Mouse (Mus musculus): ENCODE results near the gene Otop2.

Otop2 gene

DNA sequence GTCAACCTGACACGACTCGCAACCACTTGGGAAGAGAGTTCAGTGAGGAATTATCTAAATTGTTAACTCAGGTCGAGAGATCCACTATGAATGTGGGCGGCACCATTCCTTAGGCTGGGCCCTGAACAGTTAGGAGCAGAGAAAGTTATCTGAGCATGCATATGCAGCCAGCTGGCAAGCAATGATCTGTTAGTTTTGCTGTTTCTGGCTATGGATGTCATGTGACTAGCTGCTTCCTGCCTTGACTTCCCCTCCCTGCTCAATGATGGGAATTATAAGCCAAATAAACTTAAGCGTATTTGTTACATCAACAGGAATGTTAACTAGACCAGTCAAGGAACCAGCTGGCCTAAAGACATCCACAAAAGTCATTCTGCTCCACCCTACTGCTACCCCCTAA lies 46.4 kb downstream of the Otop2 start:
- DNase-seq, result no peak

DNA sequence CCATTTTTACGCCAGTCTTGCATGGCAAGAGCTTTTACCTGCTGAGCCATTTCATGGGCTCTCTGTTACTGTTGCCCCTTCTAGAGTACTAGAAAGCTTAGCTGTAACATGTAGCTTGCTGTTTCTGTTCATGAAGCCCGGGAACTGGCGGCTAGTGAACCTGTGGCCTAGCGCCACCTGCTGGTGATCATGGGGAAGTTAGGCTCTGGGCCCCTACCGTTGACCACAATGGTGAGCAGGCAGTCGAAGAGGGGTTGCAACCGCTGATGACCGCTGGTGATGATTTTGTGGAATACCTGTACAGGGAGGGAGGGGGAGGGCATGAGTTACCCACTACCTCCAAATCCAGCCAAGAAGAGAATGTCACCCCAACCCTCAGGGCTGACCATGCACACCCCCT lies 47.2 kb downstream of the Otop2 start:
- DNase-seq, result peak; percentile 69

DNA sequence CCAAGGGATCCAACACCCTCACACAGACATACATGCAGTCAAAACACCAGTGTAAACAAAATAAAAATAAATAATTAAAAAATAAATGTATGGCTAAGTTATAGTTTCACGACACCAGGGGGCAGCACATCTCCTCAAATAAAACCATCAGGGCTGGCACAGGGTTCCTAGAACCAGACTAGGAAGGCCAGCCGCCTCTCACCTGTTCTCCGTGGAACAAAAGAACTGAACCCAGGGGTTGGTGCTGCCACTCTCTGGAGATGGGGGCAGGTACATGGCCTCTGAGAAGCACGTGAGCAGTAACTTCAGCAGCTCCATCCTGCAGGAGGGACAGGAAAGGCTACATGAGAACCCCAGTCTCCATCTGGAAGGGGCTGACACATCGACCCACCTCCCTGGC lies 51.5 kb downstream of the Otop2 start:
- peak; percentile 84 for DNase-seq

DNA sequence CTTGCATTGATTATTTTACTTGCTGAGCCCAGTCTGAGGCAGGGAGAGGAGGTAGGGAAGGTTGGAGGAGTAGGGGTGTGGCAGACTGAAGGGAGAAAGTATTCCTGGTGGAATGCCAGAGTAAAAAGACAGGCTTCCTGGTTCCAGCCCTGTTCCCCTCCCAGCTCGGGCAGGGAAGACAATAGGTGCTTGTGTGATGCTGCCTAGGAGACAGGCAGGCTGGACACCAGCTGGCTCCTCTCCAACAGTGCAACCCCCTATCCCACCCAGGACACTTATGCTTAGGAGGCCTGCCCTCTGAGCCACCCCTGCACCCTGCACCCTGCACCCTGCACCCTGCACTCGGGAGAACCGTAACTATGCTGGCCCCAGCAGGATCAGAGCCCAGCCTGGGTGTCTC lies 52.3 kb downstream of the Otop2 start:
- no peak for DNase-seq

DNA sequence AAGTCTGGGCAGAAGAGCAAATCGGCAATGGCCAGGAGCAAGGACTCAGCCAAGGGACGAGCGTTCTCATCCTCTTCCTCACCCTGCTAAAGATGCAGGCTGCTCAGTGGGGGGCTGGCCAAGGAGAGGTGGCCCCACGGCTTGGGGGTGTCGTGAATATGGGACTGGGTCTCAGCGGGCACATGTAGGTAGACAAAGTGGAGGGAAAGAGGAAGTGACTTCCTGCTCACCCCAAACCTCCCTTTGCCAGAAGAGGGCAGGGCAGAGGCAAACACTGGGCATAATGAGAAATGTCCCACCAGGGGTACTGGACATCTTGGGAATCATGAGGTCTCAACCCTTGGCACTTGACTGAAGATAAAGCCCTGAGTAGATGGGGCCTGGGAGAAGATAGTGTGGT lies 52.8 kb downstream of the Otop2 start:
- peak; percentile 70 for DNase-seq

DNA sequence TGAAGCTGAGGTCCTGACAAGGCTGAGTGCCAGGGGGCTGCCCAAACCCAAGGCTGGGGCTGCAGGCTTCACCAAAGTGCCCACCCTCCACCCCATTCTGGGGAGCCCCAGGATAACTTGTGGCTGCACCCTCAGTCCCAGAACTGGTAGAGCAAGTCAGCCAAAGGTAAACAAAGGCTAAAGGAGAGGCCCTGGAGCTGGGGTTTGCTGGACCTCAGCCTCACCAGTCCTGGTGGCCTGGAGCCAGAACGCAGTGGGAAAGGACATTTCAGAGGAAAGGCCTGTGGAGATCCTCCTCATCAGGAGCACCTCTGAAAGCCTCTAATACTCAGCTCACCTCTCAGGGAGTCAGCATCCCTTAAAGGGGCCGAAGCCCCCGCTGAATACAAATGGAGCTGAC lies 57.2 kb downstream of the Otop2 start:
- DNase-seq, result no peak

DNA sequence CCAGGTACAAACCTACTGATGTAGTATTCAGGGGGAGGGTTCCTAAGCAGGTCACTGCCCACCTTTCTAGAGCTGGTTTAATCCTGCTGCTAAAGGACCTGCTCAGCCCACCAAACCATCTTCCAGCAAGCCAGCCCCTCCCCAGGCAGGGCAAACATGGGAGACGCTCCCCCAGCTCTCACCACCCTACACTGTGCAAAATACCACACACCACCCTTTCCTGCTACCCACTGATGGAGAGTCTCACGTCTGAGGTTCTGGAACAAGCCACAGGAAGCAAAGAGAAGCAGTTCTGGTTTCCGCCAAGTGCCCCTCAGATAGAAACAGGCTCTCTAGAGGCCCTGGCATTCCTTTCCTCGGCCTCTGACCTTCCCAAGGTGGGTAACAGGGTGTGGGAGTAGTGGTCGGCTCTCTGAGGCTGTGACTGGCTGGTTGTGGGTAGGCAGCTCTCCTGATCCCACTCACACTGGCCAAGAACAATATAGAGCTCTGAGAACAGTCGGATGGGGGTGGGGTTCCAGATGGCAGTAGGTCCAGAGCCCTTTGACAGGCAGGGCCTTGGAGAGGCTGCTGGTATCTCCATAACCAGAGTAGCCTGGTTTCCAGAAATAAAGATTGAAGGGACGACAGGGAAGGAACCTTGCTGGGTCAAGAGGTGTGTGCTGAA lies 59.2 kb downstream of the Otop2 start:
- DNase-seq, result no peak

DNA sequence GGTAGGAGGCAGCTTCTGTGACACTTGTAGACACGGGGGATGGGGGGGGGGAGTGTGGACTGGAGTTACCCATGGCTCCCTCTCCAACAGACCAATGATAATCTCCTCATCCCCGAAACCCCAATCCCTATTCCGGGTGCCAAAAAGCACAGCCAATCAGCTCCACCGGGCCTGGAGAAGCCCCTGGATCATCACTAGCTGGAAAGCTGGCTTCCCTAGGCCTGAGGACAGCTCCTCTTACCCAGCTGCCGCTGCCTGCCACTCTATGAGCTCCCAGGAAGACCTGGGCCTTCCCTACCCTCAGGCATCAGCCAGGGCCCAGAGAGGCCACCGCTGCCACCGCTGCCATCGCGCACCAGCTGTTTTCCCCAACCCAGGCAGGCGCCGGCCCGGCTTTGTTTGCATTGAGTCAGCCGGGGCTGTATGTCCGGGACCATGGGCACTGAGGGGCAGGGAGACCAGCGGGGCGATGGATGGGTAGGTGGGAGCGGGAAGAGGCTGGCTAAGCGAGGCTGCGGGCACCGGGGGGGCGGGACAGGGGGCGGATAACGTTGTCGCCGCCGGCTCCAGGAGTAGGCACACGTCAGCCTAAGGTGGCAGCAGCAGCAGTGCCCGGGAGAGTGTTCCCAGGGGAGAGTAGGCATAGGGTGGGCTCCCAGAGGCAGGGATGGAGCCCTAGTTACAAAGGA lies 59.9 kb downstream of the Otop2 start:
- peak; percentile 53 for DNase-seq

DNA sequence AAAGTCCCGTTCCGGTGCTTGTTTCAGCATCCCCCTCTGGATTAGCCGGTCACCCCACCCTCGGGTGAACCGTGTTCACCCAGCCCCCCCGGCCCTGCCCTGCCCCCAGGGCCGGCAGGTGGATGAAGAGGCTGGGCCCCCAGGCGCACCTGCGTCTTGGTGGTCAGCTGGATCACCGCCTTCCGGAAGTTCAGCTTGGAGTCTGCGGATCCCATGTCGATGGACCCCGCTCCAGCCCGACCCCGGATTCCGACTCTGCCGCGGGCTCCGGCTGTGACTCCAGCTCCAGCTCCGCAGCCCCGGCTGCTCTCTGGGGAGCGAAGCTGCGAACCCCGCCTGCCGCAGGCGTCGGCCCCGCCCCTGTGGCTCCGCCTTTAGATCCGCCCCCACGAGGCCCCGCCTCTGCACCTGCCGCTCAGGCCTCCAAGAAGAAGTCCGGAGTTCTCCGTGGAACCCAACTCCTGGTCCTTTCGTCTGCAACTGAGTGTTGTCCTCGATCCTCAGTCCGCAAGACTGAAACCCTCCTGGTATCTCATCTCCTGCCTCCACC lies 60.5 kb downstream of the Otop2 start, which contains the start of gene Hid1:
Gene Hid1 (minus strand): TSS at position 362 of the 550 bp plus-strand sequence.
- peak; percentile 94 for DNase-seq

DNA sequence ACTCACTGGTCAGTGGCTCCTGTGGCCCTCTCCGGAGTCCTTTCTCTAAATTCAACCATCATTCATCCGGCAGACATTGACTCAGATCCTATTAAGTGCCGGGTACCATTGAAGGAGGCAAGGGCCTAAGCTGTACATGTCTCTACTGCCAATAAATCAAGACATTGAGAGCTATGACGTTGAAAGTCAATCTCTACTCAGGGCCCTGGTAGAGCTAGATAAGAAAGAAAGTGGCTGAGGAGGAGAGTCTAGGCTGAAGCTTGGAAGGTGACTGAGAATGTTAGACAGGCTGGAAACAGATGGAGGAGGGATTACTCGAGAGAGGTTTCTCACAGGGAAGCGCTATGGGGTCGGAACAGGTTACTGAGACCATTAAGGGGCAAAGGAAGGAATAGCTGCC lies 63.4 kb downstream of the Otop2 start:
- DNase-seq, result no peak

DNA sequence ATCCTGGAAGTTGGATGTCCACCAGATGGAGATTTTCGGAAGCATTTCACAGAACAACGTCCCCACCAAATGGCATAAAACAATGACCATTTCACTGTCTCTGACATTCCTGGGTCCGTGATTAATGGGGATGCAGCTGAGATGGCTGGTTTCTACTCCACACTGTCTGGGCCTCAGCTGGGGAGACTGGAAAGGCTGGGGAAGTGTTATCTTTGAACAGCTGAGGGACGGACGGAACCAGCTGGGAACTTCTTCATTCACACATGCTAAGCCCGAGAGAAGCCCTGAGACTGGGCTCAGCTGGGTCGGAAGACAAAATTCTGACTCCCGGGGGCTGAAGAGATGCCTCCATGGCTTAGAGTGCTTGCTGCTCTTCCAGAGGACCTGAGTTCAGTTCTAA lies 64.4 kb downstream of the Otop2 start:
- no peak for DNase-seq

DNA sequence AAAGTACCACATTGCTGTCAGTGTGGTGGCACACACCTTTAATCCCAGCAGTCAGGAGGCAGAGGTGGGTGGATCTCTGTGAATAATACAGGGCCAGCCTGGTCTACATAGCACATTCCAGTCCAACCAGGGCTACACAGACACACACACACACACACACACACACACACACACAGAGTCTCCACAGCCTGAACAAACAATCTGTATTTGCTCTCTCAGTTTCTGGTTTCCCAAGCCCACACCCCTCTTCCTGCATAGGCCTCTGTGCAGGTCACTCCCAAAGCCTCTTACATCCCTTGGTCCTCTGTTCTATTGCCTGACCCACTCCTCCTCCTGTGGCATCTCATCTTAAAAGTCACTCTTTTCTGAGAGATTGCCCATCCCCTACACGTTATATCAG lies 65.1 kb downstream of the Otop2 start:
- DNase-seq, result no peak

DNA sequence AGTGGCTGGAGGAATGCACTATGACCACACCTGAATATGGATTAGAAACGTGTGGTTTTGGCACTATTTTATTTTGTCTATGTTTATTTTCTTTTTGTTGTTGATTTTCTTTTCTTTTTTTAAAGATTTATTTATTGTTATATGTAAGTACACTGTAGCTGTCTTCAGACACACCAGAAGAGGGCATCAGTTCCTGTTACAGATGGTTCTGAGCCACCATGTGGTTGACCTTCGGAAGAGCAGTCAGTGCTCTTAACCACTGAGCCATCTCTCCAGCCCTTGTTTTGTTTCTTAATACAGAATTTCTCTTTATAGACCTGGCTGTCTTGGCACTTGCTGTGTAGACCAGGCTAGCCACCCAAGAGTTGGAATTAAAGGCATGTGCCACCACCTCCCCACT lies 65.8 kb downstream of the Otop2 start:
- DNase-seq, result no peak

DNA sequence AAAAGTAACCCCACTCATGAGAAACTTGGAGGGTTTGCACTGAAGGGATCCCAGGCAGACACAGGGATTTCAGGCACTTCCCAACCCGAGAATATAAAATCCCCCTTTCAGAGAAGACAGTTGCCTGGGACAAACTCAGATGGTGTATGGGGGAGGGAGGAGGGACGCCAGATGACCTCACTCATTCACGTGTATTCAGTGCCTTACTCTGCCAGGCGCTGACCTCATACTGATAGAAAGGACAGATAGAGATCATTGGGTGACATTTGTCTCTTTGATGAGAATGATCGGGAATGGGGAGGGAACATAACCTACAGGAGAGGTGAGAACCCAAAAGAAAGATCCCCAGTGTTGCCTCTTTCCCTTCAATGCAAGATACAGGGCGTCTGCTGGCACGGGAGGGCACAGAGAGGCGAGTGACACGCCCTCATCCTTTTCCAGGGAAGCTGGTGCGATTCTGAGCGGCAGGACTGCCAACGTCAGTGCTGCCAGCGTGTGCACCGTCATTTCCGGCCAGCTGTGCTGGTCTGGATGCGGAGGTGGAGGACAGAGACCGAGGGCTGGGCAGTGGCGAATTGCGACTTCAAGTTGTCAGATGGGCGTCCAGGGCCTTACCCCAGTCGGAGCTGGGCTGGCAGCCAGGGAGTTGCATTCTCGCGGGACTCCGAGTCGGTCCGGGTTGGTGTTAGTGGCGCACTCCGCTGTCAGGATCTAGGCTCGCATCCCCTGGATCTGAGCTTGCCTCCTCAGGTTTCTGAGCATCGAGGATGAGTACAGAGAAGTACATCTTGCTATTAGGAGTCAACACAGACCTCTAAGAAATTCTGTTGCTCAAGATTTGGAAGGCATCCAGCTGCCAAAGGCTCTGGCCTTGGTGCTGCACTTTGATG lies 67.1 kb downstream of the Otop2 start:
- DNase-seq, result no peak

DNA sequence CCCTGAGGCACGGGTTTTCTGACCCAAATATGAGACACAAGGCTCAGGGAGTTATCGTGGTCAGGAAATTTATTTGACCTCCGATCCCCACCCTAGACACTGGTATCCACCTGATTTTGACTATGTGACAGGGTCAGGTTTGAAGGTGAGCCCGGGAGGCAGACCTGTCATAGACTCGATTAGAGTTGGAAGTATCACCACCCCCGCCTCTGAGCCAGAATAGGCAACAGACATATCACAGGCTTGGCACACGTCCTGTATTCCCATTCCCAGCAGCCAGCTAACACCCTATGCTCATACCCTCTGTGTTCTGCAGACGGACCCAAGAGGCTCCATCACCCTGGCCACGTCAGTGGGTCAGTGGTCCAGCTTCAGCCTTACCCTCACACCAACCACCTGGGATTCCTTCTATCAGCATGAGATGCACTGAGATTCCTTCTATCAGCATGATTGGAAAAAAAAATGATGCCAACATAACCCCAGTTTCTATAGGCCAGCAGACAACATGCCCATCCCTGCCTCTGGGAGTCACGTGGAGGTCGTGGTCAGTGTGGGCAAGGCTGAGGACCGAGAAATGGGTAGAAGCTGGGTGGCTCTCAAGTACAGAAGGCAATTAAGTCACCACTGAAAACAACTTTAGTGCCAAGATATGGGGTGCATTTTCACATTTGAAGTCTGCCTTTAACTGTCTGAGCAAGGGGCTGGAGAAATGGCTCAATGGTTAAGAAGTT lies 67.9 kb downstream of the Otop2 start:
- no peak for DNase-seq

DNA sequence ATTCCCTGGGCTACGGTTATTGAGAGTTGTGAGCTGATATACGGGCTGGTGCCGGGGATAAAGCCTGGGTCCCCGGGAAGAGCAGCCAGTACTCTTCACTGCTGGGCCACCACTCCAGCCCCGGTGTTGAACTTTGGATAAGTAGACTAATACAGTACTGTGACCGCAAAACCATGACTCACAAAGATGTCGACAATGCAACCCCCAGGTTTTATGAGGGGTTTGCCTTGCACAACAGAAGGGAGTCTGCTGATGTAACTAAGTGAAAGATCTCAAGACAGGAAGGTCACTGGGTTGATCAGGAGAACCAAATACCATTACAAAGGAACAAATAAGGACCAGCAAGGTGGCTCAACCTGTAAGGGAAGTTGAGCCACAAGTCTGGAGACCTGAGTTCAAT lies 69.8 kb downstream of the Otop2 start:
- no peak for DNase-seq

DNA sequence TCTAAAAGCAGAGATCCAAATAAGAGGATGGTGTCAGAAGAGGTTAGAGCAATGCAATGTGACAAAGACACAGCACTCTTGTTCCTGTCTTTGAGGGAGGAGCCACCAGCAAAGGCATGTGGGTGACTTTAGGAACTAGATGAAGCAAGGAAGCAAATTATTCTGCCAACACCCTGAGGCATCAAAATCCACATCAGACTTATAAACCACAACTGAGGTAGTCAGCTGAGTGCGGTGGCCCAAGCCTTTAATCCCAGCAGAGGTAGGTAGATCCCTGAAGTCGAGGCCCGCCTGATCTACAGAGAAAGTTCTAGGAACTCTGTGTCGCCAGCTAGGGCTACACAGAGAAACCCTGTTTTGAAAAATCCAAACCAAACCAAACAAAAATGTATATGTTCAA lies 70.3 kb downstream of the Otop2 start:
- DNase-seq, result no peak

DNA sequence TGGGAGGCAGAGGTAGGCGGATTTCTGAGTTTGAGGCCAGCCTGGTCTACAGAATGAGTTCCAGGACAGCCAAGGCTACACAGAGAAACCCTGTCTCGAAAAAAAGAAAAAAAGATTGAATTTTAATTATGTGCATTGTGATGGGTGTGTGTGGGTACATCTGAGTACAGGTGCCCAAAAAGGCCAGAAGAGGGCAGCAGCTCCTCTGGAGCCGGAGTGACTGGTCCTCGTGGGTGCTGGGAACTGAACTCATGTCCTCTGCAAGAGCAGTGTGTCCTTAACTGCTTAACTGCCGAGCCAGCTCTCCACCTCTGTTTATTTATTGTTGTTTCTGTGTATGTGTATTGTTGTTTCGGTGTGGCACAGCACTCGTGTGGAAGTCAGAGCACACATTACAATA lies 70.9 kb downstream of the Otop2 start:
- no peak for DNase-seq

DNA sequence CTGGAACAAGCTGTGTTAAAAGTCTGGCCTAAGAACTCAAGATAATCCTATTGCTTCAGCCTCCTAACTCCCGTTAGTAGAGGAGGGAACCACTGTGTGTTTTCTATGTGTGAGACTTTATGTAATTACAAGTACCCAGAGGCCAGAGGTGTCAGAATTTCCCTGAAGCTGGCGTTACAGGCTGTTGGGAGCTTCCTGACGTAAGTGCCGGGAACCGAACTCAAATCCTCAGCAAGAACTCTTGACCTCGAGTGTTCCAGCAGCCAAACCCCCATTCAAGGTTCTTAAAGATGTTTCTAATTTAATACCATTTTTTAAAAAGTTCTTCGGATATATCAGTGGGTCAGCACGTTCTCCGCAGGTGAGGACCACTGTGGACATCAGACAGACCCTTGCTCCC lies 74.3 kb downstream of the Otop2 start:
- DNase-seq, result no peak
